Mouse (Mus musculus) bone marrow macrophage, adult 2 months (primary cell): ENCODE data around the gene BC024978.

Experiments
- CTCF ChIP-seq: IDR thresholded peaks from 2 replicates; pipeline ENCODE4 v1.5.1; 2012; ENCODE audit warnings: low read depth, mild to moderate bottlenecking, low read length, moderate library complexity
- POLR2A ChIP-seq: IDR thresholded peaks from 2 replicates; pipeline ENCODE4 v1.6.1; 2012; ENCODE audit warnings: mild to moderate bottlenecking, low read depth, low read length, borderline replicate concordance

GRCm38 (mm10) chr7:27180036-27180435, 15.5 kb upstream of the BC024978 start:
- no peak for TF ChIP-seq POLR2A
- no peak for TF ChIP-seq CTCF
